Mouse (Mus musculus): ENCODE results near the gene Gm20843.
"Not testable (repeated sequence)": the region's sequence is repeated elsewhere in the genome, so short reads cannot be mapped to it uniquely, and the experiment has no call there.

Gene Gm20843

GRCm38 (mm10) chrY:72247018-72247417 is at the start of gene Gm20843:
TSS of gene Gm20843 (minus strand) at chrY:72247118.
- DNase-seq: not testable (repeated sequence)
